Mouse (Mus musculus) T-cell, adult 2 months (primary cell): ENCODE results near the gene Stx1b.
"Not testable (repeated sequence)": the region's sequence is repeated elsewhere in the genome, so short reads cannot be mapped to it uniquely, and the experiment has no call there.

ENCODE experiments used
- DNase-seq: peaks from one replicate; pipeline ENCODE4 v3.0.0; 2022; ENCODE audit warnings: low spot score

Stx1b gene

DNA sequence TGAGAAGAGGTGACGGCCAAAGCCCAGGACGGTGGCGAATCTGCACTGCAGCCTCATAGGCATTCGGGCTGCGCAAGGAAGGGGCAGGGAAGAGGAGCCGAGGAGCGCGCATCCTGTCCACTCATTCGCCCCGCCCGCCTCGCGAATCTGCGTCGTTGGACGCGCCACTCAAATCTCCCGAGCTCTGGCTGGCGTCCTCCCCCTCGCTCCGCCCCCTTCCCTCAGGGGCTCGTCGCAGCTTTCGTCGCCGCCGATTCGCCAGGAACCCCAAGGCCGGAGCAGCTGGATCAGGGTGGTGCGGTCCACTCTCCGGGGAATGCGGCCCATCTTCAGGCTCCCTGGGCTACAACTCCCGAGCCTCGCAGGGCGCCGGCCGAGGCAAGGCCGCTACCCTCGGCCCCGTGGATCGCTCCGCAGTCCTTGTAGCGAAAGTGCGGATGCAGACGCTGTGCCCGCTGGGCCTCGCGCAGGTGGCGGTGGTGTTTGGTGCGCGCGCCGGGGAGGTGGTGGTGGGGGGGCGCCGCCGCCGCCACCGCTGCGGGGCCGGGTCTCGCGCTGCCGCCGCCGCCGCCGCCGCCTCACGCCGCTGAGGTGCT lies 47.4 kb downstream of the Stx1b start:
- DNase-seq = peak; percentile 97

GRCm38 (mm10) chr7:127776426-127776825 lies 47.9 kb downstream of the Stx1b start, which contains the start of gene Setd1a:
TSS of gene Setd1a (plus strand) at chr7:127776670.
- DNase-seq = peak; percentile 71

DNA sequence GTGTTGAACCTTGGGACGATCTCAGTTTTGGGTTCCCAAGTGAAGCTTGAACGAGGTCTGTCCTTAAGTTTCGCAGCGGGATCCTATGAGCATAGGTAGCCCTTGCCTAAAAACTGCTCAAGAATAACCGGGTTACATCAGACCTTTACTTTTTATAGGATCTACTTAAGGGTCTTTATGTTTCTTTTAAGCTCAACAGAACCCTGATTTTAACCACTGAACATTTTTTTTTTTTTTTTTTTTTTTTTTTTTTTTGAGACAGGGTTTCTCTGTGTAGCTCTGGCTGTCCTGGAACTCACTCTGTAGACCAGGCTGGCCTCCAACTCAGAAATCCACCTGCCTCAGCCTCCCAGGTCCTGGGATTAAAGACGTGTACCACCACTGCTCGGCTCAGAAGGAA lies 48.5 kb downstream of the Stx1b start:
- DNase-seq = not testable (repeated sequence)

DNA sequence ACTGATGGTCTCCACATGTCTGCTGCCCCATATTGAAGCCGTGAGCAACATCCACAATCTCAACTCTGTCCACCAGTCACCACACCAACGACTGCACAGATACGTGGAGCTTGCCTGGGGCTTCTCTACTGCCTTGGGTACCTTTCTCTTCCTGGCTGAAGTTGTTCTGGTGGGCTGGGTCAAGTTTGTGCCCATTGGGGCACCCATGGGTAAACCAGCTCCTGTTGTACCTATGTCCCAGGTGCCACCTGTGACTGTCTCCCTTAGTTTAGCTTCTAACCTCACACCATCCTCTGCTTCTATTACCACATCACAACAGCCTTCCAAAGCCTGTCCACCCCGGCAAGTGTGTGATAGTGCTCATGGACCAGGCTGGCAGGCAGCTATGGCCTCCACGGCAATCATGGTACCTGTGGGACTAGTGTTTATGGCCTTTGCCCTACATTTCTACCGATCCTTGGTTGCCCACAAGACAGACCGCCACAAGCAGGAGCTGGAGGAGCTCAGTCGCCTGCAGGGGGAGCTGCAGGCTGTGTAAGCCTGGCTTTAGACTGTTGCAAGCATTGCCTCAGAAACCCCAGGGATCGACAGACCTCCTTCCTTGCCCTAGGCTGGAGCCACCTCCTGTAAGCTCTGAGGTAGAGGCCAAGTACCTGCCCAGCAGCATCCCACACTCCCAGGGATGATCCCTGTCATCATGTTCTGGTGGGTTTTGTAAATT lies 50.5 kb downstream of the Stx1b start:
- peak; percentile 80 for DNase-seq

DNA sequence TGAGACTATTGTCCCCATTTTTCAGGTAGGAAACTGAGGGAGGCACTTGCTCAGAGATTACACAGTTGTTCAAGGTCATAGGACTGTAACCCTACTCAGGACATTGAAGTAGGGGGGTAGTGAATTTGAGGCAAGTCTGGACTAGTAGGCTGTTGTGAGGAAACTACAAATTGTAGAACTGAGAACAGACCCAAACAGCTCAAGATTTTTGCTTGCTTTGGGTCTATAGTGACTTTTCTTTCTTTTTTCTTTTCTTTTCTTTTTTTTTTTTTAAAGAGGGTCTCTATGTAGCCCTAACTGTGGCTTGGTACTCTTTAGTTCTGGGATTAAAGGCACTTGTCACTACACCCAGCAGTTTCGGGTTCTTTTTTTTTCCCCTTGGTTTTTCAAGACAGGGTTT lies 51.8 kb downstream of the Stx1b start:
- no peak for DNase-seq

DNA sequence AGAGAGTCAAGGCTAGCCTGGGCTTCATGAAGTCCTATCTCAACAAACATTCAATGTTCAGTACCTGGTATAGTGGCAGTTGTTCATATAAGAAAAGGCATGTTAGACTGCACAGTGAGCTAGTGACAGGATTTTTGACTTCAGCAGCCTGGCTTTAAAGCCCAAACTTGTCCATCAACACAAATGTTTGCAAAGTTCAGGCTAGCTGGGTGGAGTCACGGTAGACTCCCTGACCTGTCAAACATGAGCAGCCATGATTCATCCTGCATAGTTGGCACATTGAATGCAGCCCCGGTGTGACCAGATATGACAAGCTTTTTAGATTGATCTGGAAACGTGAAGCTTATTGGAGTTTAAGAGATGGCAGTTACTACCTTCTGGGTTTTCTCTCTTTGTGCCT lies 52.3 kb downstream of the Stx1b start:
- no peak for DNase-seq

- DNase-seq = no peak
Observed at GRCm38 (mm10) chr7:127771262-127771661, 53.1 kb downstream of the Stx1b start.

DNA sequence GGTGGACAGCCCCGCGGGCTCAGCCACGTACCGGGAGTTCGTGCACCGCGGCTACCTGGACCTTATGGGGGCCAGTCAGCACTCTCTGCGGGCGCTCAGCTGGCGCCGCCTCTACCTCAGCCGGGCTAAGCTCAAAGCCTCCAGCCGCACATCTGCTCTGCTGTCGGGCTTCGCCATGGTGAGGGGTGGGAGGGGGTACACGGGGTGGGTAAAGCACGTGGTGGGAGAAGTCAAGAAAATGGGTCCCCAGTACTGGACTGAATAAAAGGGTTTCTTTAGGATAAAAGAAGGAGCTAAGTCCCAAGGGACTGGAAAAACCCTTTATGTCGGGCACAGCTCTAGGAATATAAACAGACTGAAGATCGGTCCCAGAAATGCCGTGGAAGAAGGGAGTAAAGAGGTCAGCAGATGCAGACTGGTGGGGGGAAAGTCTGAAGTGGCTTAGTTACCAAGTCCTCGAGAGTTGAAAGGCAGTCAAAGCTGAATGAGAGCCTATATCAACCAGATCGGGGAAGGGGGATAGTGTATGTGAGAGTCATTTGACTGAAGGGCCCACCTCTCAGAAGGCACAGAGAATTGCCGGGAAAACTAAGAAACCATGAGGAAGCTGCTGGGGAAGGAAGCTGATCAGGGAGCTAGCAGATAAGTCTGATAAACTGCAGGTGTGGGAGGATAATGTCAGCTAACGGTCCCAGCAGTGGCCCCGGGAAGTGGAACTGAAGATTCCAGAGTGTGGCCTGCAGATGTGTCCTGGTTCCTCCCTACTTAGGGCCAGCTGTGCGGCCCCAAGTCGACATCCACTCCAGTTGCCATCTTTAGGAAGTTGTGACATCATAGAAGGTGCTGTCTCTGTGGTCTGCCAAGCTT lies 54.1 kb downstream of the Stx1b start:
- no peak for DNase-seq

GRCm38 (mm10) chr7:127769651-127770038 lies 54.7 kb downstream of the Stx1b start, which contains the start of gene Orai3:
TSS of gene Orai3 (plus strand) at chr7:127769815.
- peak; percentile 47 for DNase-seq

DNA sequence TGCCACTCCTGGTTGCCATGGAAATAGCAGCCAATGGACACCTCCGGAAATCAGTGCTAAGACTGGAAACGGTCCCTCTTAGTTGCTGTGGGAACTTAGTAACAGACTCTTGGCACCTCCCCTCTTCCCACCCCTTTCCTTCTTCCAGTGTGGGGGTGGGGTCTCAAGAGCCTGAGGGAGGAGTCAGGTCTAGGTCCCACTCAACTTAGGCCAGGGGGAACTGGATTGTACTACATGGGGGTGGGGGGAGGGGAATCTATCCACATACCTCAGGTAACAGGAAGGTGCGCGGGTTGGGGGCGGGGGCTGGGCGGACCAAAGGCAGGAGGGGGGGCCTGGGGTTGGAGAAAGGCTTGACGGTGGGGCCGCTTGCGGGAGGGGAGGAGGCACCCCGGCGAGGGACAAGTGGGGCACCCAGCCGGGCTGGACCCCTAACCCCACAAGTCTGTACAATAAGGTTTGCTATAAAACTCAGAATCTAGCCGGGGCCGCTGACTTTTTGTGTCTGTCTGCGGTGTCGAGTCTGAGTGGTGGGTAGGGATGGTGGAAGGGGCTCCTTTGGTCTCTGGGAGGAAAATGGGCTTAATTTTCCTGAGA lies 55.3 kb downstream of the Stx1b start:
- DNase-seq = peak; percentile 61

- DNase-seq = no peak
Observed at GRCm38 (mm10) chr7:127768346-127768996, 55.9 kb downstream of the Stx1b start.

DNA sequence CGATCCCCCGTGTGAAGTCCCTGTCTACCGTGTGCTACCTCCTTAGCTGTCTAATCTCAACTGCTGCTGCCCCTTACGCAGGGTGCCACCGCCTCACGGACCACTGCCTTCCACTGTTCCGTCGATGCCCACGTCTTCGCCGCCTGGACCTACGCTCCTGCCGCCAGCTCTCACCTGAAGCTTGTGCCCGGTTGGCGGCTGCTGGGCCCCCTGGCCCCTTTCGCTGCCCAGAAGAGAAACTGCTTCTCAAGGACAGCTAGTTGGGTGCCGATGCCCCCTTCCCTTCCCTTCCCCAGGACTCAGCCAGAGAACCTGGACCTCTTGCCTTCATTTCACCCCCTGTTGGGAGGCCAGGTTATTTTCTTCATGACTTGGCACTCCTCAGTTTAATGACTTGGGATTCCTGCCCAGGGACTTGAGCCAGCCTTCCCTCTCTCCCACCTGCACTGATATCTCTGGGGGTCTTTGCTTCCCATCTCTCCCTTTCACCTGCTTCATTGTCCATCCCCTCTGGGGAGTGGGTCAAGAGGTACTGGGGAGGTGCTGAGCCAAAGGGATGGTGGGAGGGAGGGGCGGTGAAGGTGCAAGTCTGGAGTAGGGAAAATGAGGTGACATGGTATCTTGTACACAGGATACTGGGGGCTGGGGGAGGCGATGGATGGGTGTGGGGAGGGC lies 56.5 kb downstream of the Stx1b start:
- no peak for DNase-seq

- DNase-seq = no peak
Observed at GRCm38 (mm10) chr7:127766851-127767609, 57.3 kb downstream of the Stx1b start.

GRCm38 (mm10) chr7:127765756-127766155 lies 58.6 kb downstream of the Stx1b start:
- no peak for DNase-seq

DNA sequence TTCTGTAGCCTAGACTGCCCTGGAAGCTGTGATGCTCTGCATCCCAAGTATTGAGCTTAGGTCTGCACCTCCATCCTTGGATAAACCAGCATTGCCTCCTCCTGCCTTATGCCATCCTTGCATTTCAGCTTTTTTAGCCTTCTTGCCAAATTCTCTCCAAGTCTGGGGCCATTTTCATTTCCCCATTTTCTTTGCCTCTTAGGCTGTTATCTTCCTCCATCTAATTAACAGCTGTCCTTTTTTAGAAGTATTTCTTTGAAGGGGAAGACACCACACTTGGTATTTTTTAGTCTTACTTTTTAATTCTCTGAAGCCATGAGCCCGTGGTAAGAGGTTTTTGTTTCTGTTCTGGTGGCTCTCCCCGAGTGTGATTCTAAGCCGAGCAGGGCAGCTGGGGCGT lies 60.7 kb downstream of the Stx1b start:
- DNase-seq = no peak

DNA sequence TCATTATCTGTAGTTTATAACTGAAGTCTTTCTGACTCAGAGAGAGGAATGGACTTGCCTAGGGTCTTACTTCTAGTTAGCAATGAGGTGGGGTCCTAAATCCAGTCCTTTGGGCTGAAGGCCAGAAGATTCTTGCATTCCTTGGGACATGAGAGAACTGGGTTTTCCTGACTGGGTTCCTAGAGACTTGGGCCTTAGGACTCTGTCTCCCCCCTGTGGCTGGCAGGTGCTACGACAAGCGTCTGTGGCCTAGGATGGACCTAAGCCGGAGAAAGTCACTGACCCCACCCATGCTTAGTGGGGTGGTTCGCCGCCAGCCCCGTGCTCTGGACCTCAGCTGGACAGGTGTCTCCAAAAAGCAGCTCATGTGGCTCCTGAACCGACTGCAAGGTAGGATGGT lies 63.3 kb downstream of the Stx1b start:
- peak; percentile 42 for DNase-seq

GRCm38 (mm10) chr7:127760478-127760877 lies 63.9 kb downstream of the Stx1b start:
- no peak for DNase-seq

GRCm38 (mm10) chr7:127759716-127760115 lies 64.6 kb downstream of the Stx1b start:
- no peak for DNase-seq
